Mouse (Mus musculus) forebrain, postnatal 0 days (tissue): ENCODE measurements around the gene Trim80. TPM values are rescaled to one million over a fixed set of nuclear protein-coding genes. Genes with fewer than 3 reads are reported as not detected.

ENCODE experiments used
- ATAC-seq: fragments of 200-750 bp; cut with Nextera tagmentation; 2 replicates; pipeline ENCODE4 v1.8.0; 2017; ENCODE audit warnings: mild to moderate bottlenecking, moderate library complexity
- DNase-seq: peaks from one replicate; pipeline ENCODE4 v3.0.0-alpha.2; 2015
- H3K27ac ChIP-seq: fragments of 300-500 bp; sonication (generic); 2 replicates; pipeline ENCODE4 v1.5.1; 2014; ENCODE audit warnings: low read depth, mild to moderate bottlenecking, antibody characterized with exemption, low read length, moderate library complexity, mixed read lengths
- H3K27me3 ChIP-seq: fragments of 300-500 bp; sonication (generic); 2 replicates; pipeline ENCODE4 v1.6.1; 2014; ENCODE audit warnings: mild to moderate bottlenecking, low read length, mixed read lengths; ENCODE audit not compliant: insufficient read depth
- H3K36me3 ChIP-seq: fragments of 300-500 bp; sonication (generic); 2 replicates; pipeline ENCODE4 v1.6.1; 2014; ENCODE audit warnings: mild to moderate bottlenecking, moderate library complexity; ENCODE audit not compliant: insufficient read depth
- H3K4me1 ChIP-seq: fragments of 300-500 bp; sonication (generic); 2 replicates; pipeline ENCODE4 v1.6.1; 2014; ENCODE audit warnings: antibody characterized with exemption; ENCODE audit not compliant: insufficient read depth
- H3K4me2 ChIP-seq: fragments of 300-500 bp; sonication (generic); 2 replicates; pipeline ENCODE4 v1.6.1; 2014; ENCODE audit warnings: low read depth, mild to moderate bottlenecking, moderate library complexity
- H3K4me3 ChIP-seq: fragments of 300-500 bp; sonication (generic); 2 replicates; pipeline ENCODE4 v1.5.1; 2014; ENCODE audit warnings: low read depth, low read length, mixed read lengths
- H3K9ac ChIP-seq: fragments of 300-500 bp; sonication (generic); 2 replicates; pipeline ENCODE4 v1.6.1; 2014; ENCODE audit warnings: mild to moderate bottlenecking
- H3K9me3 ChIP-seq: fragments of 300-500 bp; sonication (generic); 2 replicates; pipeline ENCODE4 v1.6.1; 2016; ENCODE audit warnings: low read length
- CTCF ChIP-seq: sonication (generic); IDR thresholded peaks from 2 replicates; pipeline ENCODE4 v1.5.1; 2016; ENCODE audit warnings: antibody characterized with exemption, control low read depth, low read depth
- WGBS: fragments of 180-500 bp; shearing (Covaris S2); extraction: QIAGEN DNeasy Blood & Tissue Kit; methylation state at CpG from one replicate; pipeline ENCODE4 v1.1.7; 2014; 5-methylcytosine and 5-hydroxymethylcytosine counted together
- polyA plus RNA-seq: library from polyadenylated mRNA; unstranded; fragments of >200 nt; fragmentation: Nextera tagmentation; extraction: Ambion mirVana; gene quantifications from 2 replicates; pipeline ENCODE4 v1.2.1, GENCODE M21; 2015
- total RNA-seq: library from RNA; depleted of rRNA; stranded (reverse); fragments of >200 nt; gene quantifications from 2 replicates; pipeline ENCODE4 v1.2.3, GENCODE M21; 2014; rRNA removed

Trim80 gene
- total RNA-seq: not detected in 2 replicates
- polyA plus RNA-seq: not detected in 2 replicates

DNA sequence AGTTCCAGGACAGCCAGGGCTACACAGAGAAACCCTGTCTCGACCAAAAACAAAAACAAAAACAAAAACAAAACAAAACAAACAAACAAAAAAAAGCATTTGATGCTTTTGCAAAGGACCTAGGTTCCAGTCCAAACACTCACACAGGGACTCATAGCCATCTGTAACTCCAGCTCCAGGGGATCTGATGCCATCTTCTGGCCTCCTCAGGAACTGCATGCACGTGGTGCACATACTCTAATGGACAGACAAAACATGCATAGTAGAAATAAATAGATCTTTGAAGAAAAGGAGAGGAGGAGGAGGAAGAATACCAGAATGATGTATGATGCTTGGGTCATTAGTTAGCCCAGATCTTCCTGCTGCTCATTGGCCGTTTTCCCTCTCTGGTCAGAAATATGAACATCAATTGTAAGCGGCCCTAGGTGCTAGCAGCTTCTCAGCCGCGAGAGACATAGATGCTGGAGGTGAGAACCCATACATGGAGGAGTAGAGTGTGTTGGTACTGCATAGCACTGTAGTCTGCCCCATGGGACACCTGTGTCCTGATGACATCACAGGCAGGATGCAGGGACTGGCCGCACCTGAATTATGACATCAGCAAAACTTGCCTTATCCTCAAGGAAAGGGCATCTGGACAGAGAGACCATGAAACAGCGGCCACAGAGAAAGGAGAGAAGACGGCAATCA is at the start of gene Trim80:
Gene Trim80 (plus strand): TSS at position 640 of the 690 bp plus-strand sequence.
- Histone ChIP-seq H3K9me3 (no peaks in the 10 kb centered on the region), H3K36me3 (no peaks in the 10 kb centered on the region), H3K4me1 (peaks cover 5% of the 10 kb centered on the region; the same call in 1 of the 2 replicates), H3K9ac (no peak within 1 kb of the TSS), H3K4me2 (no peak within 1 kb of the TSS), H3K27me3 (no peaks in the 10 kb centered on the region), H3K4me3 (no peak within 1 kb of the TSS), H3K27ac (no peak within 1 kb of the TSS)
- DNase-seq (no peak), ATAC-seq (no peak)
- TF ChIP-seq CTCF: peak; percentile 37
- WGBS: 97% methylated on average over 9 of the region's 9 CpGs

DNA sequence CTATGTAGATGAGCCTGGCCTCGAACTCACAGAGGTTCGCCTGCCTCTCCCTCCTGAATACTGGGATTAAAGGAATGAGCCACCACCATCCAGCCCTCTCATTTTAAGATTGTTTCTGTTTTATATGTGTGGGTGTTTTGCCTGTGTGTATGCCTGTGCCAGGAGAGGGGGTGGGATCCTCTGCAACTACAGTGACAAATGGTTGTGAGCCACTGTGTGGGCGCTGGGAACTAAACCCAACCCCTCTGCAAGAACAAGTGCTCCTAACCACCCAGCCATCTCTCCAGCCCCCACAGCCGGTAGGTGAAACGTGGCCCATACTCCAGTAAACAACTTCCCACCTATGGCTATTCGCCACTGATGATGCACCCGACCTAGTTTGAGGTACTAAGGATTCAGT is 49.0 kb upstream of the Trim80 start:
- WGBS: 96% methylated on average over 7 of the region's 7 CpGs
- H3K4me1 ChIP-seq: no peaks in the 10 kb centered on the region
- H3K27me3 ChIP-seq: no peaks in the 10 kb centered on the region
- TF ChIP-seq CTCF: no peak
- H3K9me3 ChIP-seq: no peaks in the 10 kb centered on the region
- no peak for ATAC-seq
- no peak overlapping the region for H3K9ac ChIP-seq
- DNase-seq: no peak
- no peak overlapping the region for H3K27ac ChIP-seq
- H3K4me3 ChIP-seq: no peak overlapping the region
- H3K36me3 ChIP-seq: peaks cover 62% of the 10 kb centered on the region
- H3K4me2 ChIP-seq: no peak overlapping the region

DNA sequence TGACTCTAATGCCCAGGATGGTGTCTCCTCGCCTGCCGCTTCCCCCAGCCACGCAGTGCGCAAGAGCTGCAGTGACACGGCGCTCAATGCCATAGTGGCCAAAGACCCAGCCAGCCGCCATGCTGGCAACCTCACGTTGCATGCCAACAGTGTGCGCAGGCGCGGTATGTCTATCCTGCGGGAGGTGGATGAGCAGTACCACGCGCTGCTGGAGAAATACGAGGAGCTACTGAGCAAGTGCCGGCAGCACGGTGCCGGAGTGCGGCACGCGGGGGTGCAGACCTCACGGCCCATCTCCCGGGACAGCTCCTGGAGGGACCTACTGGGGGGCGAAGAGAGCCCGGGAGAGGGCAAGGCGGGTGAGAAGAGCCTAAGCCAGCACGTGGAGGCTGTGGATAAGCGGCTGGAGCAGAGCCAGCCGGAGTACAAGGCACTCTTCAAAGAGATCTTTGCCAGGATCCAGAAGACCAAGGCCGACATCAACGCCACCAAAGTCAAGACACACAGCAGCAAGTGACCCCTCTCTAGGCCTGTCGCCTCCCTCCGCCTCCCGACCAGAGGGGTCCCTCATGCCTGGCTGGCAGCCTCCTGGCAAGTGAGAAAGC is 46.5 kb upstream of the Trim80 start:
- Histone ChIP-seq H3K4me1 (no peaks in the 10 kb centered on the region), H3K4me2 (no peak overlapping the region), H3K4me3 (no peak overlapping the region), H3K9ac (no peak overlapping the region), H3K9me3 (no peaks in the 10 kb centered on the region), H3K36me3 (peaks cover 64% of the 10 kb centered on the region), H3K27me3 (no peaks in the 10 kb centered on the region), H3K27ac (no peak overlapping the region)
- WGBS: 77% methylated on average over 34 of the region's 34 CpGs
- no peak for TF ChIP-seq CTCF
- DNase-seq (no peak), ATAC-seq (no peak)

DNA sequence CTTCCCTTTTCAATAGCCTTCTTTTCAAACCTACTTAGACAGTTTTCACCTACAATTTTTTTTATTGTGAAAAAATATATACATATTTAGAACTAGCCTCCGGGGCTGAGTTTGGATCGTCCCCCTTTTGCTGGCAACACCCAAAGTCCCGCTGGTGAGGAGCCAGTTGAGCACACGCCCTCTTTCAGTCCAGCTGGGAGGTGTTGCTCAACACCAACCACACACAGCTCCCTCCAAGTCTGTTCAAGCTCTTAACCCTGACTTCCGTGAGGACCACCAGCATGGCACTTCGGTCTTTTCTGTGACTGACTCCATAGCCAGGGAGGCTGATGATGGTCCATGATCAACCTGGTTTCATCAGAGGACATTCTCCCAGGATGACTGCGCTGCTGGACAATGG is 42.3 kb upstream of the Trim80 start:
- no peak overlapping the region for H3K27ac ChIP-seq
- peaks cover 8% of the 10 kb centered on the region for H3K4me1 ChIP-seq
- no peak for TF ChIP-seq CTCF
- no peak overlapping the region for H3K4me3 ChIP-seq
- no peak for ATAC-seq
- H3K4me2 ChIP-seq: no peak overlapping the region
- DNase-seq: no peak
- H3K36me3 ChIP-seq: peaks cover 33% of the 10 kb centered on the region
- H3K9me3 ChIP-seq: no peaks in the 10 kb centered on the region
- WGBS: 80% methylated on average over 7 of the region's 7 CpGs
- H3K9ac ChIP-seq: no peak overlapping the region
- no peaks in the 10 kb centered on the region for H3K27me3 ChIP-seq

DNA sequence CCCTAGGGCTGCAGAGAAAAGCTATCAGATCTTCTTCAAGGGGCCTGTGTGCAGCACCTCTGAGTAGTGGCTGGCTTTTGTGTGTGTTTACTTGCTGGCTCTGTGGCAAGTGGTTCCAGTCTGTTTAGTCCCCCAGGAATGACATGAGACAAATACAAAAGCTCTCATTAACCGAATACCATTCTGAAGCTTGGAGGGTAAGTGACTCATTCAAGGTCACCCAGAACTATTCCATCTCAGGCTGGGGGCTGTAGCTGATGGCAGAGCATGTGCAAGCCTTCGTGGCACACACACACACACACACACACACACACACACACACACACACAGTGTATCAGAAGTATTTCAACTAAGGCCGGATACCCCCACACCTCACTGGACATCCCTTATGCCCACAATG is 40.2 kb upstream of the Trim80 start:
- no peak for TF ChIP-seq CTCF
- no peak overlapping the region for H3K27ac ChIP-seq
- WGBS: 70% methylated on average over 3 of the region's 3 CpGs

DNA sequence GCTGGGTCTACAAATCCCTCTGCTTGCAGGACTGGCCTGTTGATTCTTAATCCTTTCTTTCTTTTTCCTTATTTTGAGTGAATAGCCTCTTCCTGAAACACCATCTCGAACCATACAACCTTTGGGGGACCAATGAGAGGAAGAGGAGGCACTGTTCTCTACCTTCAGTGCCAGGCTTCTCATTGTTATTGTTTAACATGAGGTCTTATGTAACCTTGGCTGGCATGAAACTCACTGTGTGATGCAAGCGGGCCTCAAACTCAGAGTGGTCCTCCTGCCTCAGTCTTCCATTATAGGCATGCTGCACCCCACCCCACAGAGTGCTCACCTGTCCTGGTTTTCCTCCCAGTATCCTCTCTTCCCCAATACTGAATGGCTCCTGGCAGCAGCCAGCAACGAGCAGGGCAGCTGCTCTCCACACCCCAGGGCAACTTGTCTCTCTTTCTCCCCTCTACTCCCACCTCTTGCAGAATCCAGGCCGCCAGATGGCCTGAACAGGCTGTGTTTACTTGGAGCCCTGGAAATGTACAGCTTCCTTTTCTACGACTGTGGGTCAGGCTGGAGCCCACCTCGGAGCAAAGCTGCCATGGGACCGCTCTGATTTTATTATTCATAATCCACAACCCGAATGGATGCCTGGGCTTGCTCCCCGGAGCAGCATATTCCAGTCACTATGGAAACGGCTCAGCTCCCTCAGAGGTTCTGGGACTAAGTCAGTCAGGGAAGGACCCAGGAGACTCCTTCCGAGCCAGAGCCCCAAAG is 39.5 kb upstream of the Trim80 start:
- Histone ChIP-seq H3K4me2 (no peak overlapping the region), H3K4me1 (peaks cover 16% of the 10 kb centered on the region), H3K4me3 (no peak overlapping the region), H3K27ac (peak overlapping the region; percentile 36; the same call in 1 of the 2 replicates), H3K9ac (no peak overlapping the region), H3K36me3 (peaks cover 7% of the 10 kb centered on the region), H3K9me3 (no peaks in the 10 kb centered on the region), H3K27me3 (no peaks in the 10 kb centered on the region)
- TF ChIP-seq CTCF: no peak
- 31% methylated on average over 11 of the region's 11 CpGs for WGBS
- ATAC-seq: no peak
- peak; percentile 36 for DNase-seq

More for the DNA sequence above, 40.2 kb upstream of the Trim80 start:
- Histone ChIP-seq H3K9me3 (no peaks in the 10 kb centered on the region), H3K9ac (no peak overlapping the region), H3K27me3 (no peaks in the 10 kb centered on the region), H3K4me1 (peaks cover 16% of the 10 kb centered on the region), H3K4me3 (no peak overlapping the region), H3K4me2 (no peak overlapping the region), H3K36me3 (peaks cover 14% of the 10 kb centered on the region)
- DNase-seq (no peak), ATAC-seq (no peak)
